Mouse (Mus musculus): ENCODE measurements at regions not wholly inside any gene's neighbourhood (a gene's known extent, or its start where the extent isn't known, plus 50 kb on each side); places are given as distances from the start of the nearest gene placed in this dataset.
A peak's percentile ranks its signal among the peaks of the same experiment; 100 is the strongest.

DNA sequence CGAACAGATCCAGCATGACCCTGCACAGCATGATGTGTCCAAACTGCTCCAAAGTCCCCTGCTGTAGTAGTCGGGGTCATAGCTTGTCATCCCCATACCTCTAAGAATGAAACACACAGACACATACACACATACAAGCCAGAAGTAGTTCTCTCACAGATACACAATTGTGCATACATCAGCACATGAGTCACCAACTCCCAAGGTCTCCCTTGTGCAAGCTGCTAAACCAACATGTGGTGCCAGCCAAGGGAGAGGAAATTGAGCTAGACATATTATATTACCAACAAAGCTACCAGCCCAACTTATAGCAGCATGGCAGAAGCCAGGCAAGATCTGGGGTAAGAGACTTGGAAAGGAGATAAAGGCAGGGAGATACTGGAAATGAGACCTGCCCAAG lies 353.5 kb upstream of the Rgma start:
- ATAC-seq (ENCODE audit: insufficient read depth, low FRiP score), result no peak
- Histone ChIP-seq H3K9me3 (replicated peaks; ENCODE audit: control insufficient read depth, low read length) (no peaks in the 10 kb centered on the region), H3K9ac (ENCODE audit: low read length) (no peak overlapping the region), H3K4me3 (replicated peaks; ENCODE audit: low read length) (no peak overlapping the region), H3K27ac (ENCODE audit: low read length) (no peak overlapping the region), H3K4me2 (ENCODE audit: low read depth, low read length) (no peak overlapping the region), H3K27me3 (ENCODE audit: control insufficient read depth, insufficient read depth, low read length) (no peaks in the 10 kb centered on the region), H3K4me1 (ENCODE audit: control insufficient read depth, insufficient read depth, low read length) (no peaks in the 10 kb centered on the region), H3K36me3 (ENCODE audit: control insufficient read depth, insufficient read depth, low read length) (no peaks in the 10 kb centered on the region)
- 89% methylated on average over 2 of the region's 2 CpGs for WGBS

DNA sequence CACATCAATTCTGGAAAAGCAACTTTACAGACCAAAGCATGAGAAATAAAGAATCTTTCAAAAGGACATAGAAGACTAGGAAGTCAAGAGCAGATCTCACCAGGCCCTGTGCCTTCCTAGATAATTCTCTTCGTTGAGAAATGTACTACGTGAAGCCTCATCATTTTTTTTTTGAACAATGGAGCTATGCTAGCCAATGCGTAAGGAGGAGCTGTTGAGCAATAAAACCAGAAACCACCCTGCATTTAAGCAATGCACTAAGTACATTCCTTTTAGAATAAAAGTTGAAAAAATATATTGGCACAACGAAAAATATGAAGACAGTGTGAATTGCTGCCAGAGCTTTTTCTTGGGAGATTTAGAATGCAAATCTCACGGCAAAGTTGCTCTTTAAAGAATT lies 349.7 kb upstream of the Rgma start:
- Histone ChIP-seq H3K36me3 (ENCODE audit: control insufficient read depth, insufficient read depth, low read length) (no peaks in the 10 kb centered on the region), H3K27ac (ENCODE audit: low read length) (no peak overlapping the region), H3K27me3 (ENCODE audit: control insufficient read depth, insufficient read depth, low read length) (no peaks in the 10 kb centered on the region), H3K4me1 (ENCODE audit: control insufficient read depth, insufficient read depth, low read length) (no peaks in the 10 kb centered on the region), H3K9me3 (replicated peaks; ENCODE audit: control insufficient read depth, low read length) (no peaks in the 10 kb centered on the region), H3K4me2 (ENCODE audit: low read depth, low read length) (no peak overlapping the region), H3K9ac (ENCODE audit: low read length) (no peak overlapping the region), H3K4me3 (replicated peaks; ENCODE audit: low read length) (no peak overlapping the region)
- ATAC-seq (ENCODE audit: insufficient read depth, low FRiP score), result no peak
- WGBS, result 55% methylated on average over 5 of the region's 5 CpGs

DNA sequence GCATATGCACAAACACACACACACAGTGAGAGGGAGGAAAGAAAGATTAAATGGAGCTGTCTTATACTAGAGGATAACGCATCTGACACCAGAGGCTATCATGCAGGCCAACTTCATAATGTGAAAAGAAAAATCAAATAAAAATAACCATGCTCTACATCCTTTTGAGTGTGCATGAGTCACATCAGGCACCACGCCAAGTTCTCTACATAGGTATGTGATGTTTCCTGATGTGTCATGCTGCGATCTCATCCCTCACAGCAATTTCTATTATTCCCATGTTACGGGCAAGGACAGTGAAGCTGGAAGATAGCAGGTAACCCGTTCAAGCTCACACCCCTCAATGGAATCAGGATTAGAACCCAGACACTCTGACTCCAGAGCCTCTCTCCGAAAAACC lies 346.4 kb upstream of the Rgma start:
- Histone ChIP-seq H3K4me2 (ENCODE audit: low read depth, low read length) (no peak overlapping the region), H3K9me3 (replicated peaks; ENCODE audit: control insufficient read depth, low read length) (no peaks in the 10 kb centered on the region), H3K9ac (ENCODE audit: low read length) (no peak overlapping the region), H3K27ac (ENCODE audit: low read length) (no peak overlapping the region), H3K4me1 (ENCODE audit: control insufficient read depth, insufficient read depth, low read length) (peaks cover 8% of the 10 kb centered on the region; the same call in 1 of the 2 replicates), H3K36me3 (ENCODE audit: control insufficient read depth, insufficient read depth, low read length) (no peaks in the 10 kb centered on the region), H3K27me3 (ENCODE audit: control insufficient read depth, insufficient read depth, low read length) (no peaks in the 10 kb centered on the region), H3K4me3 (replicated peaks; ENCODE audit: low read length) (no peak overlapping the region)
- no peak for ATAC-seq (ENCODE audit: insufficient read depth, low FRiP score)
- 72% methylated on average over 6 of the region's 6 CpGs for WGBS

DNA sequence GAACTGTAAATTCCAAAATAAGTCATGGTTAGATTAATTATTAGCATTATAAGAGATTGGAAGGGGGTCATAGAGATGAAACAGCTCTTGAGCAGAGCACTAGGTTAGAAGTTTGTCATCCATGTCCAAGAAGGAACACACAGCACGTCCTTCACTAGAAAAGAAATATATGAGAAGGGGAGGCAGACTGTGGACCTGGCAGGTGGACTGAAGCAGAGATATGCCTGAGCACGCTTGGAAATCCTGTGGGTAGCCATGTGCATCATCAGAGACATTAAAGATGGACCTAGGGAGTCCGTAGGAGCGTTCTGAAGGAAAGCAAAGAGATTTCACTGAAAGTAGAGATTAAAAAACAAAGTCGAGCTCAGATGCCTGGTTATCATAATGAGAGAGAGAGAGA lies 343.9 kb upstream of the Rgma start:
- Histone ChIP-seq H3K4me2 (ENCODE audit: low read depth, low read length) (no peak overlapping the region), H3K27ac (ENCODE audit: low read length) (no peak overlapping the region), H3K9ac (ENCODE audit: low read length) (no peak overlapping the region), H3K9me3 (replicated peaks; ENCODE audit: control insufficient read depth, low read length) (no peaks in the 10 kb centered on the region), H3K4me3 (replicated peaks; ENCODE audit: low read length) (no peak overlapping the region), H3K27me3 (ENCODE audit: control insufficient read depth, insufficient read depth, low read length) (no peaks in the 10 kb centered on the region), H3K4me1 (ENCODE audit: control insufficient read depth, insufficient read depth, low read length) (peaks cover 8% of the 10 kb centered on the region; the same call in 1 of the 2 replicates), H3K36me3 (ENCODE audit: control insufficient read depth, insufficient read depth, low read length) (no peaks in the 10 kb centered on the region)
- no peak for ATAC-seq (ENCODE audit: insufficient read depth, low FRiP score)
- 74% methylated on average over 5 of the region's 5 CpGs for WGBS

DNA sequence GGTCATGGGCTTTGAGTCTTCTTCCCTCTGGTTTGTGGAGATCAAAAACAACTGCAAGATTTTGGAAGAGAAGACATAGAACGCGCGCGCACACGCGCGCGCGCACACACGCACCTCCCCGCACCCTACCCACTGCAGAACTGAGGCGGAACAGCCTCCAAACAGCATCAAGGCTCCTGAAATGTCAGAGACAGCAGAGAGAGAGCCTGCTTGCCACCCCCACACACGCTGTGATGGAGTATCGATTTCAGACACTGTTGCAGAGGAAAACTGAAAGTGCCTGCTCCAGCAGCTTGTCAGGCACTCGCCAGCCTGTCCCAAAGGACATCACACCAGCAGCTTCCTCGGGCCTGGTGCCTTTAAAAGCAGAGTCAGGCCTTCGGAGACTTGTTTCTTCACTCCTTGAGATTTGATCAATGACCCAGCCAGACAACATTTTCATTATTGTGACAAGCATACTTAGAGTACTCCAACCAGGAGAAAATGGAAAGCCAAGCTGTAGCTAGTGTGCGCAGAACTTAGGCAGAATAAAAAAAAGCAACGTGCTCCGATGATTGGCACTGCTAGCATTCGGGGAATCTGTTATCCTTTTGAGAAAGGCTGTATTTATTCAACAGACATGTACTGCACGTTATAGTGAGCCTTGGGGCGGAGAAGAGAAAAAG lies 342.9 kb upstream of the Rgma start:
- Histone ChIP-seq H3K36me3 (ENCODE audit: control insufficient read depth, insufficient read depth, low read length) (no peaks in the 10 kb centered on the region), H3K9me3 (replicated peaks; ENCODE audit: control insufficient read depth, low read length) (no peaks in the 10 kb centered on the region), H3K4me2 (ENCODE audit: low read depth, low read length) (peak overlapping the region; percentile 39), H3K4me3 (replicated peaks; ENCODE audit: low read length) (0 out of 2 replicates have a peak overlapping the region, but pooled peaks have one; percentile 12), H3K4me1 (ENCODE audit: control insufficient read depth, insufficient read depth, low read length) (peaks cover 14% of the 10 kb centered on the region; the same call in 1 of the 2 replicates), H3K9ac (ENCODE audit: low read length) (peak overlapping the region; percentile 46), H3K27ac (ENCODE audit: low read length) (peak overlapping the region; percentile 65; the same call in 1 of the 2 replicates), H3K27me3 (ENCODE audit: control insufficient read depth, insufficient read depth, low read length) (no peaks in the 10 kb centered on the region)
- WGBS, result 53% methylated on average over 23 of the region's 23 CpGs
- no peak for ATAC-seq (ENCODE audit: insufficient read depth, low FRiP score)

DNA sequence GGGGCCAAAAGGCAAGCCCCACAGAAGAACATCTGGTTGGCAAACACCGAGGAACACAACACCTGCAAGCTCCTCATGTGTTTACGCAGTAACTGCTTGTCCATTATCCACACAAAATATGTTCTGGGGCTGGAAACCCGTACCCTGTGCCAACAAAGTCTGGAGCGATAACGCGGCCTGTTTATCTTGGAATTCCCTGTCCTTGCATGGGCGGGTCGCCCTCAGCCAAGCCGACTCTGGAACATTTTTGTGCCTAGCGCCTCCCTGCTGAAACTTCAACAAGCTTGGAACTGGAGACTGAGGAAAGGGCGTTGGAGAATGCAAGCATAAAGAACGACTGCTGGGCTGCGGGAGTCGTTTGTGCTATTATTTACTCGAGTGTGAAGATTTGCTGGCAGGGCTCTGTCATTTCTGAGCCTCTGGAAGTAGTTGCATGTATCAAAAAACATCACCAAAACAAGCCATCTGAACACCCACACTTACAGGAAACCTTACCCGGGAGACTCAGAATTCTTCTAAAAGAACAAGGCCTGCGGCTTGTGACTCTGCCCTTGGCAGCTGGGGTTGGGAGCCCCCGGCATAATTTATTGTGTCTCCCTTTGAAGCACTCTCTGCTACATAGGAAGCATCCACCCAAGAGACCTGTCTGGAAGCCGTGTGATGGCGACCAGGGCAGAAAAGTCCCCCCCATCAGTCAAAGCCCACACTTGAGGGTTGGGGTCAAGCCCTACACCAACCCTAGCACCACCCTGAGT lies 338.3 kb upstream of the Rgma start:
- ATAC-seq (ENCODE audit: insufficient read depth, low FRiP score), result peak; percentile 44
- H3K9me3 ChIP-seq (replicated peaks; ENCODE audit: control insufficient read depth, low read length), result no peaks in the 10 kb centered on the region
- peaks cover 14% of the 10 kb centered on the region; the same call in 1 of the 2 replicates for H3K4me1 ChIP-seq (ENCODE audit: control insufficient read depth, insufficient read depth, low read length)
- no peak overlapping the region for H3K4me2 ChIP-seq (ENCODE audit: low read depth, low read length)
- no peak overlapping the region for H3K9ac ChIP-seq (ENCODE audit: low read length)
- WGBS, result 30% methylated on average over 20 of the region's 20 CpGs
- no peak overlapping the region for H3K4me3 ChIP-seq (replicated peaks; ENCODE audit: low read length)
- no peaks in the 10 kb centered on the region for H3K27me3 ChIP-seq (ENCODE audit: control insufficient read depth, insufficient read depth, low read length)
- 0 out of 2 replicates have a peak overlapping the region, but pooled peaks have one; percentile 1 for H3K27ac ChIP-seq (ENCODE audit: low read length)
- H3K36me3 ChIP-seq (ENCODE audit: control insufficient read depth, insufficient read depth, low read length), result no peaks in the 10 kb centered on the region

DNA sequence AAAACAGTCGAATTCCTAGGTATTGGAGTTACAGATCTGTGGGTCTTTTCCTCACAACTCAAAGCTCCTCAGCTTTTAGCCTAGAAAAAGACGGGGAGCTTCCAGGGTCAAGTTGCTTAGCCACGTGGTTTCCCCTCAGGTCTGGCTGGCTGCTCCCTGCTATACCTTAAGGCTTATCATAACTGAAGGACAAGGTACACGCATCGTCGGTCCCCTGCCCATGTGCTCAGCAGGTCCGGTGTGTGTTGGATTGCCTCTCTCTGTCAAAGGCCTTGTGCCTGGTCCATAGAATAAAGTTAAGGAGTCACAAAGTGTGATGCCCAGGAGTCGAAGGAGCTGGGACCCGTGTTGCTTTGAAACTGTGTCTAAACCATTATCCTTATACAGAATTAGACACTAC lies 337.7 kb upstream of the Rgma start:
- H3K4me2 ChIP-seq (ENCODE audit: low read depth, low read length), result no peak overlapping the region
- H3K4me3 ChIP-seq (replicated peaks; ENCODE audit: low read length), result no peak overlapping the region
- WGBS, result 83% methylated on average over 9 of the region's 9 CpGs
- H3K9ac ChIP-seq (ENCODE audit: low read length), result no peak overlapping the region
- H3K9me3 ChIP-seq (replicated peaks; ENCODE audit: control insufficient read depth, low read length), result no peaks in the 10 kb centered on the region
- no peak overlapping the region for H3K27ac ChIP-seq (ENCODE audit: low read length)
- peaks cover 7% of the 10 kb centered on the region; the same call in 1 of the 2 replicates for H3K4me1 ChIP-seq (ENCODE audit: control insufficient read depth, insufficient read depth, low read length)
- no peaks in the 10 kb centered on the region for H3K27me3 ChIP-seq (ENCODE audit: control insufficient read depth, insufficient read depth, low read length)
- no peaks in the 10 kb centered on the region for H3K36me3 ChIP-seq (ENCODE audit: control insufficient read depth, insufficient read depth, low read length)
- no peak for ATAC-seq (ENCODE audit: insufficient read depth, low FRiP score)

DNA sequence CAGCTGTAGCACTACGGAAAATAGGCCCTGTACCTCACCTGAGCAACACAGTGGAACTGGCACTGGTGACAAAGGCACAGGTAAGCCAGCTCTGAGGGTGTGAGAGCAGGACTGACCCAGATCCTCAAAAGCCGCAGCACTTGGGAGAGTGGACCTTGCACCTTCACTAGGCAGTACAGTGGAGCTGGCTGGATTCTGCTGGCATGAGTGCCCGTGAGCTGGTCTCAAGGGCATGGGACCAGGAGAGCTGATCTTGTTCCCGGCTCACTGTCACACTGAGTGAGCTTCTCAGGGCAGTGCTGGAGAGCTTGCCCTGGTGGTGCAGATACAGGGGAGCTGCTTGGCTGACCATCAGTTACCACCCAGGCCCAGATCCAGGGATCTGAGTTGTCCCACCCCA lies 335.4 kb upstream of the Rgma start:
- no peak overlapping the region for H3K27ac ChIP-seq (ENCODE audit: low read length)
- no peak for ATAC-seq (ENCODE audit: insufficient read depth, low FRiP score)
- H3K4me3 ChIP-seq (replicated peaks; ENCODE audit: low read length), result no peak overlapping the region
- H3K9ac ChIP-seq (ENCODE audit: low read length), result no peak overlapping the region
- no peaks in the 10 kb centered on the region; the same call in 1 of the 2 replicates for H3K9me3 ChIP-seq (replicated peaks; ENCODE audit: control insufficient read depth, low read length)
- H3K4me1 ChIP-seq (ENCODE audit: control insufficient read depth, insufficient read depth, low read length), result peaks cover 6% of the 10 kb centered on the region; the same call in 1 of the 2 replicates
- no peaks in the 10 kb centered on the region for H3K36me3 ChIP-seq (ENCODE audit: control insufficient read depth, insufficient read depth, low read length)
- H3K4me2 ChIP-seq (ENCODE audit: low read depth, low read length), result no peak overlapping the region
- 81% methylated on average over 4 of the region's 4 CpGs for WGBS
- H3K27me3 ChIP-seq (ENCODE audit: control insufficient read depth, insufficient read depth, low read length), result no peaks in the 10 kb centered on the region

DNA sequence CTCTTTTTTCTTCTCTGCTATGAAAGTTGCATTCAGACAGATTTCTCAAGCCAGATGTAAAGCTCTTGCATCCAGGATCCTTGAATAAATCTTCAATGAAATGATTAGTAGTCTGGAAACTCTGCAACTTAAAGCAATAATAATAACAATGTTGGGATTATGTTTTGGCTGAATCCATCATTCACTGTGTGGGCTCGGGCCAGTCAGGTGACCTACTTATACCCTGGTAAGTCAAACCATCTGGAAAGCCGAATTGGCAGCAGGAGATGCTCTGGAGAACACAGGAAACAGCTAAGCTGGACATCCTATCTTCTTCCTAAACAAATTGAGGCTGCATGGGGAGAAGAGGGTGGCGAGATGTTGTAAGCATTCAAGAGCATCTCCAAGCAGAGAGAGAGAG lies 331.0 kb upstream of the Rgma start:
- 42% methylated on average over 3 of the region's 3 CpGs for WGBS
- no peak overlapping the region for H3K9ac ChIP-seq (ENCODE audit: low read length)
- no peaks in the 10 kb centered on the region for H3K4me1 ChIP-seq (ENCODE audit: control insufficient read depth, insufficient read depth, low read length)
- ATAC-seq (ENCODE audit: insufficient read depth, low FRiP score), result no peak
- no peak overlapping the region for H3K4me3 ChIP-seq (replicated peaks; ENCODE audit: low read length)
- H3K9me3 ChIP-seq (replicated peaks; ENCODE audit: control insufficient read depth, low read length), result no peaks in the 10 kb centered on the region; the same call in 1 of the 2 replicates
- no peak overlapping the region for H3K27ac ChIP-seq (ENCODE audit: low read length)
- no peaks in the 10 kb centered on the region for H3K27me3 ChIP-seq (ENCODE audit: control insufficient read depth, insufficient read depth, low read length)
- no peak overlapping the region for H3K4me2 ChIP-seq (ENCODE audit: low read depth, low read length)
- no peaks in the 10 kb centered on the region for H3K36me3 ChIP-seq (ENCODE audit: control insufficient read depth, insufficient read depth, low read length)
